Comparison of ENCODE assay signal across 8 mouse cellular contexts in the genomic region with DNA sequence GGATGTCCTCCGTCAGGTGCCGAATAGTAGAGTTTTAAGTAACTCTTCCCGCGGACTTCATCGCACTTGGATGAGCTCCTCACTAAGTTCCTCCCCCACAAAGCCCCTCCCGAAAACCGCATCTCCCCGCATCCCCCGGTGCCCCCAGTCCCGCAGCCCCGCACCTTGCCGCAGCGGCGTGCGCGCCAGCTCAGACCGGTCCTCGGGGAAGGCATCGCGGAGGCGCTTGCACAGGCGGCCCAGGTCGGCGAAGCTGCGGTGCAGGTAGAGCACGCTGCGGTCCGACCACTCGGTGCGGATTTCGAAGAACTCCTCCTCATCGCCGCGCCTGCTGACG. TPM values are rescaled to one million over a fixed set of nuclear protein-coding genes. Genes with fewer than 3 reads are reported as not detected.
DNase-seq lines count a peak whose midpoint lies in the region; ATAC-seq and TF ChIP-seq lines count a peak whose summit lies in the region.

No protein-coding gene starts in this region.

- no peaks in the 10 kb centered on the region for H3K9me3 ChIP-seq in lung, postnatal 0 days (ENCODE audit: low read length)
- H3K9me3 ChIP-seq in intestine, embryonic 14.5 days (ENCODE audit: control insufficient read depth, low read length), result no peaks in the 10 kb centered on the region

- H3K79me2 ChIP-seq in myocyte (ENCODE audit: control insufficient read depth, insufficient read depth), result peaks cover 35% of the 10 kb centered on the region

- peak; percentile 3; the same call in 1 of the 2 replicates for ATAC-seq in lung, postnatal 0 days
- ATAC-seq in intestine, embryonic 14.5 days (replicated peaks; ENCODE audit: low FRiP score, low TSS enrichment, low read depth), result peak; percentile 32

- peaks cover 4% of the 10 kb centered on the region; the same call in 1 of the 2 replicates for H3K27me3 ChIP-seq in lung, postnatal 0 days (replicated peaks; ENCODE audit: insufficient read depth, low read length)
- H3K27me3 ChIP-seq in intestine, embryonic 14.5 days (replicated peaks; ENCODE audit: control insufficient read depth, insufficient read depth, low read length), result peaks cover 22% of the 10 kb centered on the region
- H3K27me3 ChIP-seq in myocyte (ENCODE audit: control insufficient read depth, insufficient read depth, insufficient read length), result no peaks in the 10 kb centered on the region

- H3K27ac ChIP-seq in lung, postnatal 0 days (ENCODE audit: low read length), result peak overlapping the region; percentile 88
- H3K27ac ChIP-seq in intestine, embryonic 14.5 days (ENCODE audit: low read depth), result 0 out of 2 replicates have a peak overlapping the region, but pooled peaks have one; percentile 64

- no peak for TF ChIP-seq EP300 in lung, postnatal 0 days (IDR thresholded peaks at IDR 0.05)

- peak overlapping the region; percentile 71 for H3K4me3 ChIP-seq in lung, postnatal 0 days (ENCODE audit: low read depth, low read length)
- peak overlapping the region; percentile 57 for H3K4me3 ChIP-seq in intestine, embryonic 14.5 days (ENCODE audit: low read depth, low read length)
- H3K4me3 ChIP-seq in myocyte, result peak overlapping the region; percentile 68

- H3ac ChIP-seq in myocyte (ENCODE audit: control insufficient read depth, insufficient read length), result peak overlapping the region; percentile 72

- no peak for TF ChIP-seq POLR2A in myocyte (IDR thresholded peaks at IDR 0.05; ENCODE audit: insufficient read length, low read depth)

- peak overlapping the region; percentile 74 for H3K9ac ChIP-seq in lung, postnatal 0 days (replicated peaks; ENCODE audit: low read depth)
- H3K9ac ChIP-seq in intestine, embryonic 14.5 days (ENCODE audit: low read length), result peak overlapping the region; percentile 71

- DNase-seq in cerebellum, postnatal 10 days, result peak; percentile 46 to 48
- no peak for DNase-seq in cerebellum, adult 11 months
- no peak for DNase-seq in lung, postnatal 0 days (ENCODE audit: low spot score)
- DNase-seq in lung, postnatal 10 days, result no peak
- DNase-seq in intestine, embryonic 14.5 days (ENCODE audit: low spot score), result no peak
- no peak for DNase-seq in MN1 (ENCODE audit: low spot score)
- no peak for DNase-seq in cerebellum, adult 11-12 months

- no peaks in the 10 kb centered on the region; the same call in 1 of the 2 replicates for H3K4me1 ChIP-seq in lung, postnatal 0 days (ENCODE audit: insufficient read depth, low read depth, low read length)
- H3K4me1 ChIP-seq in intestine, embryonic 14.5 days (replicated peaks; ENCODE audit: control insufficient read depth, insufficient read depth, low read length), result peaks cover 15% of the 10 kb centered on the region

- no peak for TF ChIP-seq CTCF in lung, postnatal 0 days (IDR thresholded peaks at IDR 0.05)

- peak overlapping the region; percentile 85 for H3K4me2 ChIP-seq in lung, postnatal 0 days (replicated peaks; ENCODE audit: low read depth, low read length)
- peak overlapping the region; percentile 78 for H3K4me2 ChIP-seq in intestine, embryonic 14.5 days (ENCODE audit: low read length)
- peak overlapping the region; percentile 87 for H3K4me2 ChIP-seq in myocyte (ENCODE audit: low read depth)

- 1% methylated on average over 35 of the region's 35 CpGs for WGBS in lung, postnatal 0 days
- WGBS in intestine, embryonic 14.5 days, result under 1% methylated on average over 35 of the region's 35 CpGs

- no peaks in the 10 kb centered on the region for H3K36me3 ChIP-seq in lung, postnatal 0 days (ENCODE audit: insufficient read depth, low read length)
- no peaks in the 10 kb centered on the region for H3K36me3 ChIP-seq in intestine, embryonic 14.5 days (ENCODE audit: control insufficient read depth, insufficient read depth, low read length)
- H3K36me3 ChIP-seq in myocyte (ENCODE audit: control insufficient read depth, insufficient read depth), result no peaks in the 10 kb centered on the region

TF ChIP-seq in myocyte, 11 proteins besides CTCF, POLR2A, EP300 and RAD21:
- TF ChIP-seq TCF12 (IDR thresholded peaks at IDR 0.05; ENCODE audit: insufficient read depth, poor library complexity, severe bottlenecking) (no peak), CEBPB (IDR thresholded peaks at IDR 0.05; ENCODE audit: insufficient read depth, poor library complexity, severe bottlenecking) (no peak)

RNA-seq across cellular contexts. Expression of gene Pxdc1, which starts 1.3 kb away (rescaled TPM):
- 30.7 and 44.3 TPM in 2 replicates for polyA plus RNA-seq in lung, postnatal 0 days (2015; fragmentation: Nextera tagmentation; extraction: Ambion mirVana)
- polyA plus RNA-seq in intestine, embryonic 14.5 days (2014; fragmentation: Nextera tagmentation; extraction: Ambion mirVana), result 10.7 and 13.6 TPM in 2 replicates
- 13.8 TPM for polyA plus RNA-seq in myocyte (2012; fragmentation: generic; extraction: Trizol)

Comparison
In these comparisons a context has a peak if more than half of its experiments do, and no peak if none do; other contexts are left out.
1. DNase-seq: peak in cerebellum, postnatal 10 days (2 of 2); none in cerebellum, adult 11 months (single experiment), lung, postnatal 0 days (single experiment), lung, postnatal 10 days (single experiment), intestine, embryonic 14.5 days (single experiment), MN1 (single experiment) and cerebellum, adult 11-12 months (single experiment).
2. Peak in every context shown above with its lines, with median percentiles within 50 percentile points of each other: H3K4me2 ChIP-seq and H3K4me3 ChIP-seq.